In genomic region chr7:38182596-38182961, GRCm38 (mm10) we compare ENCODE assay signal across 8 mouse cellular contexts. TPM values are rescaled to one million over a fixed set of nuclear protein-coding genes. Genes with fewer than 3 reads are reported as not detected.
DNase-seq lines count a peak whose midpoint lies in the region; ATAC-seq and TF ChIP-seq lines count a peak whose summit lies in the region.

No protein-coding gene starts in this region.

- no peak for TF ChIP-seq POLR2A in cortical plate, adult 2 months (IDR thresholded peaks at IDR 0.05; ENCODE audit: extremely low read depth, insufficient read depth, low read length)

- 0 out of 2 replicates have a peak, but pooled peaks cover 2% of the 10 kb centered on the region for H3K4me1 ChIP-seq in cortical plate, adult 2 months (ENCODE audit: control insufficient read depth, insufficient read depth, low read length)

- peak overlapping the region; percentile 55; the same call in 1 of the 2 replicates for H3K4me3 ChIP-seq in cortical plate, adult 2 months (ENCODE audit: insufficient read depth, low read length)

- intact Hi-C loops in left cerebral cortex, postnatal 25 days (cut with DNase I) = loop anchor here (2.0 kb wide), 1 partner anchor 88 kb away; the partner anchor contains the start of gene Pop4

- peak; percentile 61 for ATAC-seq in inflammation-experienced regulatory T-cells, adult 6 months

- DNase-seq in adipocyte (ENCODE audit: low spot score) = peak; percentile 82
- DNase-seq in gastrocnemius, postnatal 10 days = peak; percentile 89
- peak; percentile 74 to 83 for DNase-seq in left cerebral cortex, postnatal 25 days (ENCODE audit: low spot score in 2 of 2)
- peak; percentile 87 for DNase-seq in mesoderm, embryonic 11.5 days (ENCODE audit: low read depth, low spot score)
- peak; percentile 62 to 66 for DNase-seq in right cerebral cortex, postnatal 36 days (ENCODE audit: low spot score in 2 of 2)
- peak; percentile 70 to 88 for DNase-seq in urinary bladder, postnatal 4 days (ENCODE audit: low spot score in 2 of 2)

- peak; percentile 76 for TF ChIP-seq CTCF in cortical plate, adult 2 months (IDR thresholded peaks at IDR 0.05; ENCODE audit: extremely low read depth, insufficient read depth, low read length)

- no peak overlapping the region for H3K27ac ChIP-seq in cortical plate, adult 2 months (ENCODE audit: insufficient read depth, low read length)

RNA-seq across cellular contexts. Expression of gene 1600014C10Rik, which starts 0.4 kb away (rescaled TPM):
- polyA plus RNA-seq in cortical plate, adult 2 months (2012; rRNA removed) = 24.8 TPM in 2 replicates
- total RNA-seq in gastrocnemius, postnatal 10 days (2021) = 10 to 100 TPM; 15.1 to 15.8 TPM
- 100 to 1,000 TPM in 2 of 3 experiments, 10 to 100 TPM in 1; 87.7 to 147 (median 136) TPM for polyA plus RNA-seq in inflammation-experienced regulatory T-cells, adult 6 months (2017; shearing (Covaris generic))
- total RNA-seq in left cerebral cortex, postnatal 25 days (2021) = 10 to 100 TPM; 21.5 to 22.6 TPM

RNA-seq across cellular contexts. Expression of gene Plekhf1, which starts 45.2 kb away (rescaled TPM):
- 1.6 and 1.8 TPM in 2 replicates for polyA plus RNA-seq in cortical plate, adult 2 months (2012; rRNA removed)
- total RNA-seq in gastrocnemius, postnatal 10 days (2021) = 1 to 10 TPM; 5.7 to 9.4 TPM
- polyA plus RNA-seq in inflammation-experienced regulatory T-cells, adult 6 months (2017; shearing (Covaris generic)) = 1 to 10 TPM in 2 of 3 experiments, under 1 TPM in 1; 0.37 to 2.9 (median 1.0) TPM
- 1 to 10 TPM; 1.4 TPM for total RNA-seq in left cerebral cortex, postnatal 25 days (2021)
